Mouse (Mus musculus) hindbrain, embryonic 11.5 days (tissue): ENCODE results near the gene S1pr3. TPM values are rescaled to one million over a fixed set of nuclear protein-coding genes. Genes with fewer than 3 reads are reported as not detected.
A peak's percentile ranks its signal among the peaks of the same experiment; 100 is the strongest.

Experiments used
- ATAC-seq: fragments of 200-750 bp; cut with Nextera tagmentation; 2 replicates; pipeline ENCODE4 v1.8.0; 2017; ENCODE audit warnings: mild to moderate bottlenecking, moderate TSS enrichment, moderate library complexity; ENCODE audit not compliant: low FRiP score
- DNase-seq: peaks from one replicate; pipeline ENCODE4 v3.0.0-alpha.2; 2015; ENCODE audit warnings: low spot score
- H3K27ac ChIP-seq: fragments of 300-500 bp; sonication (generic); 2 replicates; pipeline ENCODE4 v1.5.1; 2014; ENCODE audit warnings: mild to moderate bottlenecking, low read depth, low read length
- H3K27me3 ChIP-seq: fragments of 300-500 bp; sonication (generic); 2 replicates; pipeline ENCODE4 v1.6.1; 2014; ENCODE audit warnings: mild to moderate bottlenecking, low read length, moderate library complexity, mixed read lengths; ENCODE audit not compliant: control insufficient read depth, insufficient read depth
- H3K36me3 ChIP-seq: fragments of 300-500 bp; sonication (generic); 2 replicates; pipeline ENCODE4 v1.6.1; 2014; ENCODE audit warnings: mild to moderate bottlenecking, low read length, moderate library complexity, mixed read lengths; ENCODE audit not compliant: control insufficient read depth, insufficient read depth
- H3K4me1 ChIP-seq: fragments of 300-500 bp; sonication (generic); replicated peaks from 2 replicates; pipeline ENCODE4 v1.6.1; 2014; ENCODE audit warnings: low read length, mixed read lengths; ENCODE audit not compliant: control insufficient read depth, insufficient read depth
- H3K4me2 ChIP-seq: fragments of 300-500 bp; sonication (generic); replicated peaks from 2 replicates; pipeline ENCODE4 v1.6.1; 2014; ENCODE audit warnings: mild to moderate bottlenecking, low read depth, low read length
- H3K4me3 ChIP-seq: fragments of 300-500 bp; sonication (generic); 2 replicates; pipeline ENCODE4 v1.5.1; 2014; ENCODE audit warnings: low read depth, low read length
- H3K9ac ChIP-seq: fragments of 300-500 bp; sonication (generic); 2 replicates; pipeline ENCODE4 v1.6.1; 2014; ENCODE audit warnings: low read depth, low read length
- H3K9me3 ChIP-seq: fragments of 300-500 bp; sonication (generic); 2 replicates; pipeline ENCODE4 v1.6.1; 2016; ENCODE audit warnings: low read length; ENCODE audit not compliant: control insufficient read depth
- WGBS: fragments of 180-500 bp; shearing (Covaris S2); extraction: QIAGEN DNeasy Blood & Tissue Kit; methylation state at CpG from one replicate; pipeline ENCODE4 v1.1.7; 2014; 5-methylcytosine and 5-hydroxymethylcytosine counted together
- polyA plus RNA-seq: library from polyadenylated mRNA; unstranded; fragments of >200 nt; fragmentation: Nextera tagmentation; extraction: Ambion mirVana; gene quantifications from 2 replicates; pipeline ENCODE4 v1.2.1, GENCODE M21; 2014

S1pr3 gene
- polyA plus RNA-seq, 1 experiment from 2014 or later, result 46.8 TPM

DNA sequence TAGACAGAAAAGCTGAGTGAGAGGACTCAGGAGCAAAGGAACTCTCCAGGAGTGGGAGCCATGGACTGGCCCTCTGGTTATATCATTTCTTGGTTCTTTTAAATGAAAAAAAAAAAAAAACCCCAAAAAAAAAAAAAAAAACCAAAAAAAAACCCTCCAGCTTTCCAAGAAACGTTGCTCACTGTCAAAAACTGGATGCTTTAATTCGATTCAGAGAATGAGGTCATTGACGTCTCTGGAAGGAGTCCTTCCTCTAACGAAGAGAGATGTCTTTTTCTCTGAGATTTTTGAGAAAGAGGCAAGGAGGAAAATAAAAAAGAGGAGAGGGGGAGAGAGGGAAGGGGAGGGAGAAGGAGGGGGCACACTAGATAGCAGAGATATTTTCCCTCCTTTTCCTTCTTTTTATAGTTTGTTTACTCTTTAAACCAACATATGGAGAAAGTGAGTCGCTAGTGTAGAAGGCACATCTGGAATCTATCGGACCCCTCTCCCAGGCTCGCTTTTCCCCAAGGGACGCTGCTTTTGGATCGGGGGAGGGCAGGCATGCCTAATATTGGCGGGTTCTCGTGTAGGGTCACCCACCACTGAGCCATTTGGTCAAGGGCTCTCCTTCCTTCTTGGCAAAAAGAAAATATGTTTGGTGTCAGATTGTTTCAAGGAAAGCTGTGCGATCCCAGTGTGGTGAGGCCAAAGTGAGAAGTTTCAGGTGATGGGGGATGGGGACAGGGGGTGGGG is 3.4 kb downstream of the S1pr3 start:
- peak; percentile 38 for DNase-seq
- 52% methylated on average over 12 of the region's 12 CpGs for WGBS
- no peaks in the 10 kb centered on the region for H3K36me3 ChIP-seq

DNA sequence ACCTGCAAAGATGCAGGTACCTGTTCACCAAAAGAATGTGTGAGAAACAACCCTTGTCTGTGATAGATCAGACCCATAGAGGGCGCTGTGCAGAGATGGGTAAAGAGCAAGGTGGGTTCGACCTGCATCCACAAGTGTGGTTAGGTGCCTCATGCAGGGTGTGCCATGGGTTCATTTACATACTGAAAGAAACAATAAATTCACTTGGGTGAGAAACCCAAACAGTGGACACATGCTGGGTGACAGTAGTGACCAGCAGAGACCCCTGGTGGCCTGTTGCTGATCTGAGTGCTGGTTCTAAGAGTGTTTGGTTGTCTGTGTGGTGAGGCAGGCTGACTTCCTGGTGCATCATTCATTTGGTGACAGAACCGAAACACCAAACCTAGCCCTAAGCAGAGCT is 5.0 kb downstream of the S1pr3 start:
- Histone ChIP-seq H3K4me1 (peaks cover 5% of the 10 kb centered on the region), H3K4me2 (no peak overlapping the region), H3K27ac (no peak overlapping the region), H3K27me3 (peaks cover 7% of the 10 kb centered on the region; the same call in 1 of the 2 replicates), H3K4me3 (no peak overlapping the region), H3K9me3 (no peaks in the 10 kb centered on the region), H3K36me3 (no peaks in the 10 kb centered on the region), H3K9ac (no peak overlapping the region)
- no peak for ATAC-seq
- WGBS, result 70% methylated on average over 3 of the region's 3 CpGs
- DNase-seq, result no peak

More for the DNA sequence above, 3.4 kb downstream of the S1pr3 start:
- Histone ChIP-seq H3K9ac (no peak overlapping the region), H3K4me2 (peak overlapping the region; percentile 2; the same call in 1 of the 2 replicates), H3K4me1 (peaks cover 10% of the 10 kb centered on the region; the same call in 1 of the 2 replicates), H3K4me3 (no peak overlapping the region), H3K9me3 (no peaks in the 10 kb centered on the region), H3K27me3 (peaks cover 9% of the 10 kb centered on the region), H3K27ac (no peak overlapping the region)
- no peak for ATAC-seq

DNA sequence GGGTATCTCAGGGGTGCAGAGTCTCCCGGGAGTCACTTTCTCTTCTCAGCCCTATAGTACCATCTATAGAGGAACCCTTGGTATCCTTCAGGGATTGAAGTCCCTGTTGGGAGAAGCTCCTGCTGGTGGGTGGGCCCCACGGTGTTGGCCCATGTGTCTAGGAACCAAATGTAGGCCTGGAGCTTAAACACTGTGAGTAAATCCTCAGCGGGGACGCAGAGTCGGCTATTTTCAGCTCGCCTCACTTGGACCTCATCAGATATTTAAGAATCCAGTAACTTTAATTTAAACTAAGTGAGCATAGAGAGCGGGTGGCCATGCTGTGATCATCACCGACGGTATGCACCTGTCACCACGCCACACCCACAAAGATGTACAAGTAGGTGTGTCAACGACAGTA is 8.3 kb downstream of the S1pr3 start:
- H3K27me3 ChIP-seq, result no peaks in the 10 kb centered on the region
- no peaks in the 10 kb centered on the region for H3K9me3 ChIP-seq
- H3K4me3 ChIP-seq, result no peak overlapping the region
- no peak overlapping the region for H3K4me2 ChIP-seq
- no peak overlapping the region for H3K27ac ChIP-seq
- ATAC-seq (no peak), DNase-seq (no peak)
- WGBS, result 92% methylated on average over 11 of the region's 11 CpGs
- H3K36me3 ChIP-seq, result no peaks in the 10 kb centered on the region
- peaks cover 2% of the 10 kb centered on the region for H3K4me1 ChIP-seq
- H3K9ac ChIP-seq, result no peak overlapping the region

DNA sequence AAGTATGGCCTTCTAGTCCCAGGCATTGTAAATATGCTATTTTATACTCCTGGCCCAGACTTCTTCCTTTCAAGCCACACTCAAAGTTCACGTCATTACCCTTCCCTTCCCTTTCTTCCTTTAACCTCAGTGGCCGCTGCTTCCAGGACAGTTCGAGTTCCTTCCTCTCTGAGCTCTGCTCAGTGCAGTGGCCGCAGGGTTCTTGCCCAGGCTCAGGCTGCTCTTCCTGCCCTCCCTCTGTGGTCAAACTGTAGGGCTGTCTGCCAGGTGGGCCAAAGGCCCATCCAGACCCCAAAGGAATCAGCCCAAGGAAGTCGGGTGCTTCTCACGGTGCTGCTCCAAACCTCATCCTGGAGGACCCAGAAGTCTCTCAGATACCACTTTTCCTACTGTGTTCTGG is 9.4 kb downstream of the S1pr3 start:
- ATAC-seq (no peak), DNase-seq (no peak)
- Histone ChIP-seq H3K36me3 (no peaks in the 10 kb centered on the region), H3K4me1 (peaks cover 2% of the 10 kb centered on the region), H3K27me3 (no peaks in the 10 kb centered on the region), H3K9ac (peak overlapping the region; percentile 46), H3K4me2 (peak overlapping the region; percentile 31), H3K9me3 (no peaks in the 10 kb centered on the region), H3K4me3 (peak overlapping the region; percentile 22; the same call in 1 of the 2 replicates), H3K27ac (0 out of 2 replicates have a peak overlapping the region, but pooled peaks have one; percentile 24)
- 61% methylated on average over 6 of the region's 6 CpGs for WGBS

DNA sequence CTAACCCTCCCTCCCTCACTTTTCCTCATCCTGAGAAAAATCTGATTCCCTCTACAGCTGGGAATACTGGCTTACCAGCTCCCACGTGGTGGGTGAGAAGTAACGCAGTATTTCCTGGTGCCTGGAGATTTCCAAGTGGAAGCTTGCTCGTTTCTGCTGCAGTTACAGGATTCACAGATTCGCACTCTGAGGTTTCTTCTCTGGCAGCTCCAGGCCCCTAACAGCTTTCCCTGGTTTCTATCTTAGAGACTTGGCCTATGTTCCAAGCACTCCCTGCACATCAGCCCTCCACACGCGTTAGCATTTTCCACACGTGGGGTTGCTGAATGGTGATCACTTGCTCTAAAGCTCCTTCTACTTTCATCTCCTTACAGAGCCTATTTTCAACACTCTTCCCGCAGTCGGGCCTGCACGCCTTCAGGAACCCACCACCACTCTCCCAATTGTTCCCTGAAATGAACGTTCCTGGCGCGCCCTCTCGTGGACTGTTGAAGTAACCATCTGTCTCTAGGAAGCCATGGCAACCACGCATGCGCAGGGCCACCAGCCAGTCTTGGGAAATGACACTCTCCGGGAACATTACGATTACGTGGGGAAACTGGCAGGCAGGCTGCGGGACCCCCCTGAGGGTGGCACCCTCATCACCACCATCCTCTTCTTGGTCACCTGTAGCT is 10.0 kb downstream of the S1pr3 start:
- ATAC-seq, result peak; percentile 86
- Histone ChIP-seq H3K4me1 (peaks cover 2% of the 10 kb centered on the region), H3K27ac (0 out of 2 replicates have a peak overlapping the region, but pooled peaks have one; percentile 24), H3K4me3 (peak overlapping the region; percentile 22; the same call in 1 of the 2 replicates), H3K9me3 (no peaks in the 10 kb centered on the region), H3K9ac (peak overlapping the region; percentile 46), H3K36me3 (no peaks in the 10 kb centered on the region), H3K4me2 (peak overlapping the region; percentile 31), H3K27me3 (no peaks in the 10 kb centered on the region)
- WGBS, result 7% methylated on average over 20 of the region's 20 CpGs
- peak; percentile 99 for DNase-seq

DNA sequence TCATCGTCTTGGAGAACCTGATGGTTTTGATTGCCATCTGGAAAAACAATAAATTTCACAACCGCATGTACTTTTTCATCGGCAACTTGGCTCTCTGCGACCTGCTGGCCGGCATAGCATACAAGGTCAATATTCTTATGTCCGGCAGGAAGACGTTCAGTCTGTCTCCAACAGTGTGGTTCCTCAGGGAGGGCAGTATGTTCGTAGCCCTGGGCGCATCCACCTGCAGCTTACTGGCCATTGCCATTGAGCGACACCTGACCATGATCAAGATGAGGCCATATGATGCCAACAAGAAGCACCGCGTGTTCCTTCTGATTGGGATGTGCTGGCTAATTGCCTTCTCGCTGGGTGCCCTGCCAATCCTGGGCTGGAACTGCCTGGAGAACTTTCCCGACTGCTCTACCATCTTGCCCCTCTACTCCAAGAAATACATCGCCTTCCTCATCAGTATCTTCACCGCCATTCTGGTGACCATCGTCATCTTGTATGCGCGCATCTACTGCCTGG is 10.6 kb downstream of the S1pr3 start:
- 79% methylated on average over 19 of the region's 19 CpGs for WGBS
- peak overlapping the region; percentile 15; the same call in 1 of the 2 replicates for H3K9ac ChIP-seq
- no peak overlapping the region for H3K4me3 ChIP-seq
- peaks cover 2% of the 10 kb centered on the region for H3K4me1 ChIP-seq
- no peaks in the 10 kb centered on the region for H3K36me3 ChIP-seq
- DNase-seq (no peak), ATAC-seq (peak; percentile 43; the same call in 1 of the 2 replicates)
- no peak overlapping the region for H3K27ac ChIP-seq
- 0 out of 2 replicates have a peak overlapping the region, but pooled peaks have one; percentile 18 for H3K4me2 ChIP-seq
- H3K9me3 ChIP-seq, result no peaks in the 10 kb centered on the region
- no peaks in the 10 kb centered on the region for H3K27me3 ChIP-seq

DNA sequence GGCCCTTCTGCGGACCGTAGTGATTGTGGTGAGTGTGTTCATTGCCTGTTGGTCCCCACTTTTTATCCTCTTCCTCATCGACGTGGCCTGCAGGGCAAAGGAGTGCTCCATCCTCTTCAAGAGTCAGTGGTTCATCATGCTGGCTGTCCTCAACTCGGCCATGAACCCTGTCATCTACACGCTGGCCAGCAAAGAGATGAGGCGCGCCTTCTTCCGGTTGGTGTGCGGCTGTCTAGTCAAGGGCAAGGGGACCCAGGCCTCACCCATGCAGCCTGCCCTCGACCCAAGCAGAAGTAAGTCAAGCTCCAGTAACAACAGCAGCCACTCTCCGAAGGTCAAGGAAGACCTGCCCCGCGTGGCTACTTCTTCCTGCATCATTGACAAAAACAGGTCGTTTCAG is 11.1 kb downstream of the S1pr3 start:
- Histone ChIP-seq H3K27me3 (no peaks in the 10 kb centered on the region), H3K4me1 (peaks cover 2% of the 10 kb centered on the region), H3K36me3 (no peaks in the 10 kb centered on the region), H3K27ac (no peak overlapping the region), H3K4me2 (no peak overlapping the region), H3K9ac (no peak overlapping the region), H3K4me3 (no peak overlapping the region), H3K9me3 (no peaks in the 10 kb centered on the region)
- WGBS, result 88% methylated on average over 15 of the region's 15 CpGs
- ATAC-seq (no peak), DNase-seq (no peak)

DNA sequence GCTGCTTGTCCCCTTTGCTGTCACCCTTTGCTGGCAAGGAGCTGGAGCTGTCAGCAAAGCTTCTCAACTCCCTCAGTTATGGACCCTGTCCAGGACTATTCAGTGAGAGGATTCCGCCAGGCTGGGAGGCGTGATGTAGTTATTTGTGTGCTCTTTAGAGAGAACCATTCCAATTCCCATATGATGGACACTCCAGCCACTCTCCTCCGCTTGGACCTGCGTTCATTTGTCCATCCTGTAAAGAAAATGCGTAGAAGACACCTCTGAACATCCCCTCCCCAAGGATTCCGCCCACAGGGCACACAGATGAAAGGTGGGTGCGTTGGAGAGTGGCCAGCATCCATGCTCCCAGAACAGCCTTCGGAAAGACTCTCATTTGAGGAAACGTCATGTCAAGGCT is 12.4 kb downstream of the S1pr3 start:
- H3K4me3 ChIP-seq, result no peak overlapping the region
- no peak overlapping the region for H3K27ac ChIP-seq
- no peak overlapping the region for H3K9ac ChIP-seq
- ATAC-seq, result no peak
- H3K27me3 ChIP-seq, result no peaks in the 10 kb centered on the region
- H3K4me2 ChIP-seq, result no peak overlapping the region
- 88% methylated on average over 9 of the region's 9 CpGs for WGBS
- no peak for DNase-seq
- no peaks in the 10 kb centered on the region for H3K9me3 ChIP-seq
- H3K4me1 ChIP-seq, result peaks cover 2% of the 10 kb centered on the region
- no peaks in the 10 kb centered on the region for H3K36me3 ChIP-seq
